Mouse (Mus musculus): ENCODE results near the gene Scgn. TPM values are rescaled to one million over a fixed set of nuclear protein-coding genes. Genes with fewer than 3 reads are reported as not detected.
A peak's percentile ranks its signal among the peaks of the same experiment; 100 is the strongest.

The Scgn gene
- polyA plus RNA-seq (2015; fragmentation: Nextera tagmentation; extraction: Ambion mirVana): not detected in 2 replicates

- Histone ChIP-seq H3K9me3 (no peaks in the 10 kb centered on the region), H3K27me3 (peaks cover 16% of the 10 kb centered on the region), H3K9ac (no peak within 1 kb of the TSS), H3K4me2 (no peak within 1 kb of the TSS), H3K4me1 (no peaks in the 10 kb centered on the region), H3K27ac (no peak within 1 kb of the TSS), H3K36me3 (no peaks in the 10 kb centered on the region), H3K4me3 (no peak within 1 kb of the TSS)
- ATAC-seq (ENCODE audit: borderline replicate concordance, extremely low read depth, low FRiP score, low TSS enrichment): peak; percentile 5; the same call in 1 of the 2 replicates
- WGBS: under 1% methylated on average over 20 of the region's 20 CpGs
Observed at GRCm38 (mm10) chr13:23990928-23991327, at the start of gene Scgn. TSS of gene Scgn (minus strand) at chr13:23991214.

DNA sequence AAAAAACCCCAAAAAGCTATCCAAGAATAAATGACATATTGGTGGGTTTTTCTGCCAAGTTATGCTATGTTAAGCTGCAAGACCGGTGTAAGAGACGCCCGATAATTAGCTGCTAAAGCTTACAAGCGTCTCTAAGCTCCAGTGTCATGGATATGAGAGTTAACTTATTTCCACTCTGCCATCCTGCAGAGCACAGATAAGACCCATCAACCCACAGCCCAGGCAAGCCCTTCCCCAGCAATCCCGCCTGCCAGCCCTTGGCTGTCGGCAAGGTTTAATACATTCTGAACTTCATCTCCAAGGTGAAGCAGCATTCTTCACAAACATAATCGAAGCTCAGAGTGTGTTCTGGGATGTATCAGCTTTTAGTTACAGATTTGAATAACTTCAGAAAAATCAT lies 49.2 kb upstream of the Scgn start:
- Histone ChIP-seq H3K9me3 (no peaks in the 10 kb centered on the region), H3K27ac (no peak overlapping the region), H3K4me3 (no peak overlapping the region), H3K4me2 (no peak overlapping the region), H3K36me3 (peaks cover 3% of the 10 kb centered on the region; the same call in 1 of the 2 replicates), H3K27me3 (no peaks in the 10 kb centered on the region), H3K4me1 (0 out of 2 replicates have a peak, but pooled peaks cover 4% of the 10 kb centered on the region), H3K9ac (no peak overlapping the region)
- 57% methylated on average over 7 of the region's 7 CpGs for WGBS
- no peak for ATAC-seq (ENCODE audit: borderline replicate concordance, extremely low read depth, low FRiP score, low TSS enrichment)

- WGBS: 69% methylated on average over 3 of the region's 3 CpGs
Observed at GRCm38 (mm10) chr13:24037502-24037901, 46.5 kb upstream of the Scgn start.

DNA sequence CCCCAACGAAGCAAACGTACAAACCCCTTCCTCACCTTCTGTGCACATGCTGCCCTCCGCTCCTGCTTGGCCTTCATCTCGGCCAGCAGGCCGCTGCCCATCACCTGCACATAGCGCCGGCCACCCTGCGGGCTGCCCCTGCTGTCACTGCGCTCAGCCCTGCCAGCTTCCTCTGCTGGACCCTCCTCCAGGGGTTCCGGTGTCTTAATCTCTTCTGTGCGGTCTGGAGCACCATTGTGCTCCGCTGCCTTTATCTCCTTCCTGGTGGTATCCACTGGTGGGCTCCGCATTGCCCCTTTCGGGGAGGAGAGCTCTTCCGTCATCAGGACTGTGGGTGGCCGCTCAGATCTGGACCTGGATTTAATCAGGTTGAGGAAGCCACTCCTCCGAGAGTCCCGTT lies 45.1 kb upstream of the Scgn start:
- Histone ChIP-seq H3K27me3 (no peaks in the 10 kb centered on the region), H3K4me3 (no peak overlapping the region), H3K9me3 (no peaks in the 10 kb centered on the region), H3K4me1 (0 out of 2 replicates have a peak, but pooled peaks cover 4% of the 10 kb centered on the region), H3K36me3 (peaks cover 3% of the 10 kb centered on the region; the same call in 1 of the 2 replicates), H3K4me2 (peak overlapping the region; percentile 31), H3K9ac (no peak overlapping the region), H3K27ac (no peak overlapping the region)
- WGBS: 71% methylated on average over 18 of the region's 18 CpGs
- ATAC-seq (ENCODE audit: borderline replicate concordance, extremely low read depth, low FRiP score, low TSS enrichment): no peak

More at GRCm38 (mm10) chr13:24037502-24037901, 46.5 kb upstream of the Scgn start:
- no peak for ATAC-seq (ENCODE audit: borderline replicate concordance, extremely low read depth, low FRiP score, low TSS enrichment)
- Histone ChIP-seq H3K9me3 (no peaks in the 10 kb centered on the region), H3K36me3 (peaks cover 3% of the 10 kb centered on the region; the same call in 1 of the 2 replicates), H3K4me3 (no peak overlapping the region), H3K9ac (no peak overlapping the region), H3K27me3 (no peaks in the 10 kb centered on the region), H3K27ac (no peak overlapping the region), H3K4me1 (0 out of 2 replicates have a peak, but pooled peaks cover 4% of the 10 kb centered on the region), H3K4me2 (no peak overlapping the region)

GRCm38 (mm10) chr13:24027191-24028170 lies 36.5 kb upstream of the Scgn start:
- ATAC-seq (ENCODE audit: borderline replicate concordance, extremely low read depth, low FRiP score, low TSS enrichment): no peak
- no peaks in the 10 kb centered on the region for H3K4me1 ChIP-seq
- 65% methylated on average over 5 of the region's 5 CpGs for WGBS
- H3K36me3 ChIP-seq: no peaks in the 10 kb centered on the region
- H3K9me3 ChIP-seq: no peaks in the 10 kb centered on the region
- H3K27me3 ChIP-seq: no peaks in the 10 kb centered on the region
- H3K27ac ChIP-seq: no peak overlapping the region
- H3K4me2 ChIP-seq: no peak overlapping the region
- no peak overlapping the region for H3K9ac ChIP-seq
- H3K4me3 ChIP-seq: no peak overlapping the region

DNA sequence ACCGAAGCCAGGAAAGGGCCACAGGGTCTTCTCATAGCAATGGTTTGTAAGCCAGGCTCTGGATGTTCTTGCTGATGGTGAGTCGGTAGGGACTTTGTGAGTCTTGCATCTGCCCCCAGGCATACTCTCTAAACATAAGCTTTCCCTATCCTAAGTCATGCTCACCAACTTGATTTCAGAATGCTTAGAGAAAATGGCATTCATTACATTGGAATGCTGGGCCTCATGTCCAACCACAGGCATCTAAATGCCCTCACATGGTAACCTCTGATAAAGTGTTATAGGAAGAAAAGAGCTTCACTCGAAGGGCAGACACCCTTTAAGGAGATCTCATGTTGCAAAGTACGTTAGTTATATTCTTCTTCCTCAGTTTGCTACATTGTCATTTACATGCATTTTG lies 27.5 kb upstream of the Scgn start:
- H3K4me3 ChIP-seq: no peak overlapping the region
- no peak overlapping the region for H3K27ac ChIP-seq
- 85% methylated on average over 4 of the region's 4 CpGs for WGBS
- no peak for ATAC-seq (ENCODE audit: borderline replicate concordance, extremely low read depth, low FRiP score, low TSS enrichment)
- H3K9me3 ChIP-seq: no peaks in the 10 kb centered on the region
- no peak overlapping the region for H3K4me2 ChIP-seq
- H3K4me1 ChIP-seq: no peaks in the 10 kb centered on the region
- no peaks in the 10 kb centered on the region for H3K36me3 ChIP-seq
- no peaks in the 10 kb centered on the region for H3K27me3 ChIP-seq
- no peak overlapping the region for H3K9ac ChIP-seq

DNA sequence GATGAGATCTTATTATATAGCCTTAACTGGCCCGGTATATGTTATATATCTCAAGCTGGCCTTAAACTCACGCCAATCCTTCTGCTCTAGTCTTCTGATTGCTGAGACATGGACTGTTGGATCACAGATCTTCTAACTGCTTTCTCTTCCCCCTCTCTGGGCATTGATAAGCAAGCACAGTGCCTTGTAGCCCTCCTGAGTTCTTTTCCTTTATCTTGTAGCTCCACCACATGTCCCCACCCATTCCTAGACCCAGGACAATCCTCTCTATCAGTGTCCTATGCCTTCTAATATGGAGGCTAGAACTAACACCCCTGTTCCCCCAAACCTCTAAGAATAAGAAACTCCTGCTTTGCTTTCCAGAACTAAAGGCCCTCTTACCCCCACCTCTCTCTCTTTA lies 14.5 kb upstream of the Scgn start:
- H3K27ac ChIP-seq: no peak overlapping the region
- 86% methylated on average over 2 of the region's 2 CpGs for WGBS
- H3K9me3 ChIP-seq: no peaks in the 10 kb centered on the region
- no peaks in the 10 kb centered on the region for H3K36me3 ChIP-seq
- no peaks in the 10 kb centered on the region for H3K27me3 ChIP-seq
- H3K4me2 ChIP-seq: no peak overlapping the region
- no peaks in the 10 kb centered on the region for H3K4me1 ChIP-seq
- ATAC-seq (ENCODE audit: borderline replicate concordance, extremely low read depth, low FRiP score, low TSS enrichment): no peak
- no peak overlapping the region for H3K9ac ChIP-seq
- no peak overlapping the region for H3K4me3 ChIP-seq

- Histone ChIP-seq H3K4me1 (no peaks in the 10 kb centered on the region), H3K36me3 (no peaks in the 10 kb centered on the region), H3K4me3 (no peak overlapping the region), H3K4me2 (no peak overlapping the region), H3K27me3 (no peaks in the 10 kb centered on the region), H3K27ac (no peak overlapping the region), H3K9ac (no peak overlapping the region), H3K9me3 (no peaks in the 10 kb centered on the region)
- 46% methylated on average over 2 of the region's 2 CpGs for WGBS
- ATAC-seq (ENCODE audit: borderline replicate concordance, extremely low read depth, low FRiP score, low TSS enrichment): no peak
Observed at GRCm38 (mm10) chr13:24001797-24002196, 10.8 kb upstream of the Scgn start.

DNA sequence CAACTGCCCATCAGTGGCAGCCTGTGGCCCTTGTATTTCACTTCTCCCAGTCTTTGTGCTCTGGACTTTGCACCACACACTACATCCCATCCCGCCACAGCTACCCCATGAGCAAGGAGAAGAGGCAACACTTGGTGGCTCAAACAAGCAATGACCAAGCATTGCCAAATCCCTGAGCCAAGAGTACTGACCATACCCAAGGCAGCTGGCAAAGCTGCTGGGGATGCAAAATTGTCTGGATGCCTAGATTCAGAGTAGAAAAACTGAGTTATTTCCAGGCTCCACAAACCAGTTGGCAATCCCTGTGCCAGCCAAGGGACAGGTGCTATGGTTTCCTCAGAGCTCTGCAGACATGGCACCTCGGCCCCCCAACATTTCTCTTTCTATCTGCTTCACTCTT lies 10.1 kb upstream of the Scgn start:
- H3K4me1 ChIP-seq: no peaks in the 10 kb centered on the region
- no peaks in the 10 kb centered on the region for H3K27me3 ChIP-seq
- no peak overlapping the region for H3K4me2 ChIP-seq
- H3K9ac ChIP-seq: no peak overlapping the region
- WGBS: 82% methylated on average over 2 of the region's 2 CpGs
- H3K36me3 ChIP-seq: no peaks in the 10 kb centered on the region
- H3K27ac ChIP-seq: no peak overlapping the region
- ATAC-seq (ENCODE audit: borderline replicate concordance, extremely low read depth, low FRiP score, low TSS enrichment): no peak
- H3K9me3 ChIP-seq: no peaks in the 10 kb centered on the region
- no peak overlapping the region for H3K4me3 ChIP-seq

GRCm38 (mm10) chr13:23998826-23999225 lies 7.8 kb upstream of the Scgn start:
- no peak overlapping the region for H3K9ac ChIP-seq
- WGBS: 71% methylated on average over 2 of the region's 2 CpGs
- H3K27me3 ChIP-seq: peaks cover 3% of the 10 kb centered on the region; the same call in 1 of the 2 replicates
- ATAC-seq (ENCODE audit: borderline replicate concordance, extremely low read depth, low FRiP score, low TSS enrichment): no peak
- H3K4me2 ChIP-seq: no peak overlapping the region
- H3K36me3 ChIP-seq: no peaks in the 10 kb centered on the region
- no peaks in the 10 kb centered on the region for H3K4me1 ChIP-seq
- no peaks in the 10 kb centered on the region for H3K9me3 ChIP-seq
- no peak overlapping the region for H3K4me3 ChIP-seq
- no peak overlapping the region for H3K27ac ChIP-seq

DNA sequence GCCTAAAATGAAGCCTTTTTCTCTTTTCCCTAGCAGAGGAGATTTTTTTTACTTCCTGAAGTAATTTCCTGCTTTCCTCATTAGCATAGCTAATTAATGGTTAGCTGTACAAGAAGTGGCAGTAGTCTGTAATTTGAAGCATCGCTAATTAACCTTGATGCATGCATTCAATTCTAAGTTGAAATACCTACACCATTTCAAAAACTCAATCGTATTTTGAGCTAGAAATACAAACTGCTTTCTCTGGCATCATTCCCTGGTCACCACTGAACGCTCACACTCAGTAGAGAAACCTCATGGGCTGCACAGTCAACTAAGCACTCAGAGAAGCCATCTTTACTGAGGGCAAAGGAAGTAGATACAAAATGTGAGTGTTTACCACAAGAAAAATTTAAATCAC lies 3.7 kb upstream of the Scgn start:
- H3K9me3 ChIP-seq: no peaks in the 10 kb centered on the region
- WGBS: 61% methylated on average over 3 of the region's 3 CpGs
- no peaks in the 10 kb centered on the region for H3K4me1 ChIP-seq
- H3K4me3 ChIP-seq: no peak overlapping the region
- no peak overlapping the region for H3K4me2 ChIP-seq
- H3K27ac ChIP-seq: no peak overlapping the region
- H3K27me3 ChIP-seq: peaks cover 16% of the 10 kb centered on the region
- no peak overlapping the region for H3K9ac ChIP-seq
- no peaks in the 10 kb centered on the region for H3K36me3 ChIP-seq
- ATAC-seq (ENCODE audit: borderline replicate concordance, extremely low read depth, low FRiP score, low TSS enrichment): no peak

DNA sequence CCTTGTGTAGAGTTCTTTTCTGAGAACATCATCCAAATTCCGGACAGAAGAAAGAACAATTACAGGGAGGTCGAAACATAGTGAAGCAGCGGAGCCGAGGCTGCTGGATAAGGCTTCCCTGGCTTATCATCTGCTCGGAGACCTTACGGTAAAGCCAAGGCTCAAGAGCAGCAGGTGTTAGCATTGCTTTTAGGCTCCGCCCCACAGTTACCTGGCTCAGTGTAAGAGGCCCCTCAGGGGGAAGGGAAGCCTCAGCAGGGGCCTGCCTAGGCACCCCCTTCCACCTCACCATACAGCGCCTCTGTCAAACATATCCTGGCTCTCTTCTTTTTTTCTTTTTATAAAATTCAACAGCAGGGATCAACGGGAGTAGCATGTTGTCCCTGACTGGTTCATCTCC lies 3.0 kb upstream of the Scgn start:
- no peak overlapping the region for H3K4me2 ChIP-seq
- no peak overlapping the region for H3K9ac ChIP-seq
- H3K36me3 ChIP-seq: no peaks in the 10 kb centered on the region
- no peaks in the 10 kb centered on the region for H3K9me3 ChIP-seq
- no peak overlapping the region for H3K27ac ChIP-seq
- WGBS: 13% methylated on average over 9 of the region's 9 CpGs
- ATAC-seq (ENCODE audit: borderline replicate concordance, extremely low read depth, low FRiP score, low TSS enrichment): no peak
- H3K4me3 ChIP-seq: no peak overlapping the region
- H3K27me3 ChIP-seq: peaks cover 16% of the 10 kb centered on the region
- no peaks in the 10 kb centered on the region for H3K4me1 ChIP-seq

Measured in lung, embryonic 15.5 days (tissue).